Mouse (Mus musculus): Measurements from ENCODE around the gene Gpr137b.
"Not testable (repeated sequence)": the region's sequence is repeated elsewhere in the genome, so short reads cannot be mapped to it uniquely, and the experiment has no call there.

DNA sequence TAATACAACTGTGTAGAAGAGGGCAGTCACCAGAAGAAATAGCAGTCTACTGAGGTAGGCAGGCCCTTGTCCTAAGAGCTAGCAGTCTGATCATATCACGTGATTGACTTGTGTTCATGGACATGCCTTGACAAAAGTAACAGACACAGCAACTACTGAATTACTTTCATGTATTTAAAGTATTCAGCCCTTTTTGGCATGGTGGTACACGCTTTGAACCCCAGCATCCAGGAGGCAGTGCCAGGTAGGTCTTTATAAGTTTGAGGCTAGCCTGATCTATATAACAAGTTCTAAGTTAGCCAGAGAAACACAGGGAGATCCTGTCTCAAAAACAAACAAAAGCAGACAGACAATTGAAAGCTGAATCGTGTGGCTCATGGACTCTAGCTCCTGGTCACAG is 7.0 kb upstream of the Gpr137b start:
- TF ChIP-seq CTCF, POLR2A (IDR thresholded peaks at IDR 0.05; ENCODE audit: extremely low read depth, insufficient read depth, low read length): not testable (repeated sequence)
